Mouse (Mus musculus) adipocyte (in vitro differentiated cells): ENCODE data around the gene Psg22.
"Not testable (repeated sequence)": the region's sequence is repeated elsewhere in the genome, so short reads cannot be mapped to it uniquely, and the experiment has no call there.

Experiments
- DNase-seq: peaks from one replicate; pipeline ENCODE4 v3.0.0-alpha.2; 2016; ENCODE audit warnings: low spot score

Gene Psg22

GRCm38 (mm10) chr7:18717790-18718189, at the start of gene Psg22:
TSS of gene Psg22 (plus strand) at chr7:18718090.
- no peak for DNase-seq

GRCm38 (mm10) chr7:18679772-18680171, 38.1 kb upstream of the Psg22 start:
- DNase-seq, result peak; percentile 49

DNA sequence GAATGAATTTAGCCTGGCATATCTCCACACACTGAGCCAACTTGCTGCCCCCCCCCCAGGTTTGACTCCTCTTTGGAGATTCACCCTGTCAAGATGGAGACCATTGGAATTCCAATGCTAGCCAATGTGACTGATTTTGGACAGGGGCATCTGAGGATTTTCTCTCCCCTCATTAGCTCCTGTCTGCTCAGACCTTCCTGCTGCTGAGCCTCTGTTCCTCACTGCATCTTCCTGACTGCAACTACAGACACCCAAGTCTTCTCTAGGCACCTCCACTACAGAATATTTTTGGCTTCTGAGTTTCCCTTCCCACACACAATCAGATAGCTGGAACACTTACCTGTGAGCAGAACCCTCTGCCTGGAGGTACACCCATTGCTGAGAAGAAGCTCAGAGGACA, 32.3 kb upstream of the Psg22 start:
- DNase-seq, result no peak

GRCm38 (mm10) chr7:18686085-18686484, 31.8 kb upstream of the Psg22 start, which contains the start of gene Psg20:
TSS of gene Psg20 (minus strand) at chr7:18686185.
- no peak for DNase-seq

DNA sequence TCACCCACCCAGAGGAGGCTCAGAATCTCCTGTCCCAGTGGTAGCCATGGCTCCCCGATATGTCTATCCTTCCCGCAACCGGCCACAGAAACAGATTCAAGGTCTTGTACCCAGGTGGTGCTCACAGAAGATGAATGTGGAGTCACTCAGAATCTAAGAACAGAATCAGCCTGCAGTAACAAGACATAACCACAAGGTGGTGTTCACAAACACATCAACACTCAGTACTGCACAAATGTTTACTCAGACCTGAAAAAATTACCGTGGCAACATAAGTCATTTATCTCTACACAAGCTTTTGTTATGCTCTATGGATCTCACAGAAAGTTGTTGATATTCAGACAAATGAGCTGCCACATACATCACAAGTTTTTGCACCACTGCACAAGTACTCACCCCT, 7.6 kb upstream of the Psg22 start:
- DNase-seq, result not testable (repeated sequence)

DNA sequence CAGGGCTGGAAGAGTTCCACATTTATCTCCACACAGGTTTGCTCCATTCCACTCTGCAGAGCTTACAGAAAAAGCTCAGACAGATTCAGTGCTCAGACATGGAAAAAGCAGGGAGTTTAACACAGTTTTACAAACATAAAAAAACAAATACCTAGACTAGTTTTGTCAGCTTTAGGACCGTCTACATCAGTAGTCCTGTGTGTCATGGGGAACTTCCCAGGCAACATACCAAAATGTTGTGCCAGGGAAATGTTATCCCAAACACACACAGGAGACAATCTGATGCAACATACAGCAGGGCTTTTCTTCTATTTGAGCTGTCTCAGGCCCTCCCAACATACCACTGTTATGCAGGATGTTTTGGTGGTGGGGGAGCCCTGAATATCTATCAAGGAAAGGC, 7.0 kb upstream of the Psg22 start:
- no peak for DNase-seq

- DNase-seq, result no peak
These were observed 2.3 kb upstream of the Psg22 start for GRCm38 (mm10) chr7:18715546-18715945.

GRCm38 (mm10) chr7:18724001-18724400, 6.1 kb downstream of the Psg22 start:
- no peak for DNase-seq

DNA sequence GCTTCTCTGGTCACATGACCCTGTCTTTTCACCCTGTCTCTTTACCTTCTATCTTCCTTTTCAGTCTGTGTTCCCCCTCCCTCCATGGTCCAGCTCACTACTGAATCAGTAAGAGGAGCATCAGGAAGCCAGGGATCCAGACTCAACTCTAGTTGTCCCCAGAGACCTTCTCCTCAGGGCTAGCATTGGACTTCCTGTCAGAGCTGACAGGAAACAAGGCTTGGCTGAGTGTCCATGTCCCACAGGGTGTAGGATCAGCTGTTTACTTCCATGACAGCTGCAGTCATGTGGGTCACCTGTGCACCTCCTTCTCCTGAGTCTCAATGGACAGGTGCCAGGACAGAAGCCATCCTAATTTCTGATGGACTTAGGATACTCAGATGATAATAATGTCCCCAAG, 8.0 kb downstream of the Psg22 start:
- DNase-seq, result not testable (repeated sequence)

- no peak for DNase-seq
These were observed 10.5 kb downstream of the Psg22 start for GRCm38 (mm10) chr7:18728391-18728790.

DNA sequence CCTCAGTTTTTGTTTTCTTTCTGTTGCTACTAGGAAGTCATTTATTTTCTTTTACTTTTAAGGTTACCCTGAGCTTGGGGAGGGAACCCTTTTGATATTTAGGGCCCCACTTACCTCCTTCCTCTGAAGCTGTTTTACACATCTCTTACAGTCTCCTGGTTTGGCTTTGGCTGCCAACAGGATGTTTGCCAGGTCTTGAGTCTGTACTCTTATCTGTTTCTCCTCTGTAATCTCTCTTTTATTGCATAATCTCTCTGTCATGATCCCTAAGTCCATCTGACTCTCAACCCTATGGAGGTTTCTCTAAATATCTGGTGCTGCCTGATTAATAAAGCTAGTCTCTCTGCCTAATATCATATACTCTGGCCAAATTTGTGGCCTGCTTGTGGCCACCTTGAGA, 15.2 kb downstream of the Psg22 start:
- no peak for DNase-seq

- DNase-seq, result peak; percentile 27
These were observed 16.6 kb downstream of the Psg22 start for GRCm38 (mm10) chr7:18734451-18734850.

- DNase-seq, result no peak
These were observed 28.4 kb downstream of the Psg22 start for GRCm38 (mm10) chr7:18746189-18746860.

- DNase-seq, result not testable (repeated sequence)
These were observed 29.5 kb downstream of the Psg22 start for GRCm38 (mm10) chr7:18747420-18747819.

DNA sequence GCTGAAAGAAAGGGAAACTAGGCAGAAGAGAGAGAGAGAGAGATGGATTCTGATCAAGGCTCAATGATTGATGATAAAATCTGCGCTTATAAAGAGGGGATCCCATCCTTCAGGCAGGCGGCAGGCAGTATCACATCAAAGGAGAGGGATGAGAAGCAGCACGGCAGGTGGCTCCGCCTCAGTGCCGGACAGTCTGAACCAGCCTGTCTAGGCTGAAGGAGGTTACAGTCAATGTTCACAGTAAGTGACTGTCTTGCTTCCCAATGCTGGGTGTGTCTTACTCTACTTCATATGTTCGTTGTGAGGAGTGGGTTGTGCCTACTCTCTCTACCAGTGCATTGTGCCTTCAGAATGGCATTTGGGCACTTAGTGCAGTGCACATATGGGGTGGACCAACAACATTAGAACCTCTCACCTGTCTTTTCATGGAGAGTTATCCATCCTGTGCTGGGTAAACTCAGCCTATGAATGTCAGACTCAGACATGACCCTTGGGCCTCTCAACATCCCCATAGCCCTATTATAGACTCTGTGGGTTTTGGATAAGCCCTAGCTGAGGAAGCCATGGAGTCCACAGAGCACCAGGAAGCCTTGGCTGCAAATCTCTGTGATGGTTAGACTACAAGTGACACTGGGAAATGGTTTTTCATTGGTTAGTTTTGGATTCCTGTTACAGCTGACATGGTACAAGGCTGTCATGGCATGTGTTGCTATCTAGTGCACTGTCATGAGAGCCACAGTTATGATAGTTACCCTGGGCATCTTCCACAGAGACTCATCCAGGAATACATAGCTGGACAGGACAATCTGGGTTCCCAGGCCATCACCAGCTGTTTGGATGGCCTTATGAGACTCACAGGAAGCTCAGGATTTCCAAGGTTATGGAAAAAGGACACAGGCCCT, 31.4 kb downstream of the Psg22 start:
- DNase-seq, result no peak

DNA sequence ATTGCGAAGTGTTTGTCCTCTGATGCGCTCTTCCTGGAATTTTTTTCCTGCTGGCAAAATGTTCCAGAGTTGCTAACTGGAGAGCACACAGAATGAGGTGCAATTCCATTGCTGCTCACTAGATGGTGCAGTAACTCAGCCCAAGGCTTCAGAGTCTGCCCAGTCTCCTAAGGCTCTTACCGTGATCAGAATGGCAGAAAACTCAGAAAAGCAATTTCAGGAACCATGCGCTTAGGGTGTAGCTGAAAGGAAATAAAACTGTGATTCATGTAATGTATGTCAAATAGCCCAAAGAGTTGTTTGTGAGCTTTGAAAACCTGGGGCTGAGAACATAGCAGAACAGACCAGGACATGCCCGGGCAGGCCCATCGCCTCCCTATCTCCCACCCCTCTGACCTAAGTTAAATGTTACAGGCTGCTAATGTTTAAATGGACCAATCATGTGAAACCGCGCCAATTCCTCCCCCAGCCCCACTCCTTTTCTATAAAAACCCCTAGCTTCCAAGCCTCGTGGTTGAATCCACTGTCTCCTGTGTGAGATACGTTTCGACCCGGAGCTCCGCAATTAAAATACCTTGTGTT, 32.1 kb downstream of the Psg22 start:
- DNase-seq, result peak; percentile 78

GRCm38 (mm10) chr7:18760152-18760551, 42.3 kb downstream of the Psg22 start:
- DNase-seq, result not testable (repeated sequence)

- not testable (repeated sequence) for DNase-seq
These were observed 45.0 kb downstream of the Psg22 start for GRCm38 (mm10) chr7:18762885-18763284.
